Mouse (Mus musculus) T-helper 1 cell (primary cell): ENCODE results near the gene Olfr108.

ENCODE experiments used
- in situ Hi-C: fragments of 300-600 bp; cut with MboI, MseI; formaldehyde crosslinking; loops from one replicate; pipeline ENCODE4 v1.15.1; 2025; ENCODE audit warnings: high pct_unique_total_duplicates

Gene Olfr108

GRCm38 (mm10) chr17:37445180-37445579 is at the start of gene Olfr108:
TSS of gene Olfr108 (plus strand) at chr17:37445480.
- in situ Hi-C loops: no loop called here

- in situ Hi-C loops: no loop called here
These were observed 46.4 kb upstream of the Olfr108 start, which contains the start of gene Olfr107 for GRCm38 (mm10) chr17:37398926-37399325. TSS of gene Olfr107 (plus strand) at chr17:37399226.

- in situ Hi-C loops: no loop called here
These were observed 31.9 kb upstream of the Olfr108 start for GRCm38 (mm10) chr17:37413380-37413779.

GRCm38 (mm10) chr17:37458616-37459015 is 13.3 kb downstream of the Olfr108 start, which contains the start of gene Olfr109:
TSS of gene Olfr109 (plus strand) at chr17:37458916.
- in situ Hi-C loops: no loop called here

GRCm38 (mm10) chr17:37483452-37483851 is 38.2 kb downstream of the Olfr108 start, which contains the start of gene H2-M2:
TSS of gene H2-M2 (minus strand) at chr17:37483552.
- in situ Hi-C loops: no loop called here

GRCm38 (mm10) chr17:37491930-37492518 is 46.7 kb downstream of the Olfr108 start, which contains the start of gene Olfr110:
TSS of gene Olfr110 (plus strand) at chr17:37492468.
- in situ Hi-C loops: no loop called here
